Mouse (Mus musculus) G1E-ER4 (cell line): ENCODE results near the gene Bicdl1. TPM values are rescaled to one million over a fixed set of nuclear protein-coding genes. Genes with fewer than 3 reads are reported as not detected.

ENCODE experiments used
- GATA1 ChIP-seq: IDR thresholded peaks from one replicate; pipeline ENCODE4 v1.8.0; 2012; ENCODE audit warnings: low read length, inconsistent platforms
- polyA plus RNA-seq: library from polyadenylated mRNA; stranded (reverse); fragments of >175 nt; gene quantifications from 2 replicates; pipeline ENCODE4 v1.2.3, GENCODE M21; 2012

The Bicdl1 gene
- polyA plus RNA-seq, result 6.0 and 7.3 TPM in 2 replicates

- no peak for TF ChIP-seq GATA1
Observed at GRCm38 (mm10) chr5:115731001-115731731, at the start of gene Bicdl1. Bicdl1 (minus strand) TSS chr5:115731621.

DNA sequence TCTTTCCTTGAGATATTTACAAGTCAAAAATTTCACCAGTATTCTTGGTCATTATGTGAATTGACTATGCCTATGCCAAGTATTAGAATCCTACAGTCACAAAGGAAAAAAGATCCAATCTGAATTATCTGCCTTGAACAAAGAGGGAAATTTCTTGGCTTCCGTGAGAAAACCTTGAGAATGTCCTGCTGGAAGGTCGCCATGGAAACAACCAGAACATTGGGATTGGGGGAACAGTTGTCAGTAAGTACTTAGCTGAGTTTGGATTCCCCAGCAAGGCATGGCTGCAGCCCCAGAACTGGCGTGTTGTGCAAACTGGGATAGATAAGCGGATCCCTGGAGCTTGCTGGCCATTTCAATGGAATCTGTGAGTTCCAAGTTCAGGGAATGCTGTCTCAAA lies 45.5 kb upstream of the Bicdl1 start:
- TF ChIP-seq GATA1, result no peak

DNA sequence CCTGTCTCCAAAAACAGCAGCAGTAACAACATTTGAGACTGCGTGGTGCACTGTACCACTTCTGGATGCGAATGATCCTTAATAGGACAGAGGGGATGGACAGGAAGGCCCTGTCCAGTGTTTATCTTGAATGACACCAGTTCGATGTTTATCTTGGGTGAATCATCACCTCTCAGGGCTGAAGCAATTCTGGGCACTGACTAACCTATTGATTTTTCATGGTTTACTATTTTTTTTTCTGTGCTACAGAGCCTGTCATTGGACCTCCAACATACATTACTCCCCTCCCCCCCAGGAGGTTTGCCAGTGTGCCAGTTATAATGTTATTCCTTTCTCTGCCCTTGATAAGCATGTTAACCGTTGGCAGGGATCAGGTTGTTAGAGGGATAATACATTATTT lies 43.9 kb upstream of the Bicdl1 start:
- TF ChIP-seq GATA1, result no peak

- no peak for TF ChIP-seq GATA1
Observed at GRCm38 (mm10) chr5:115770048-115770447, 38.6 kb upstream of the Bicdl1 start.

GRCm38 (mm10) chr5:115769116-115769515 lies 37.7 kb upstream of the Bicdl1 start:
- TF ChIP-seq GATA1, result no peak

DNA sequence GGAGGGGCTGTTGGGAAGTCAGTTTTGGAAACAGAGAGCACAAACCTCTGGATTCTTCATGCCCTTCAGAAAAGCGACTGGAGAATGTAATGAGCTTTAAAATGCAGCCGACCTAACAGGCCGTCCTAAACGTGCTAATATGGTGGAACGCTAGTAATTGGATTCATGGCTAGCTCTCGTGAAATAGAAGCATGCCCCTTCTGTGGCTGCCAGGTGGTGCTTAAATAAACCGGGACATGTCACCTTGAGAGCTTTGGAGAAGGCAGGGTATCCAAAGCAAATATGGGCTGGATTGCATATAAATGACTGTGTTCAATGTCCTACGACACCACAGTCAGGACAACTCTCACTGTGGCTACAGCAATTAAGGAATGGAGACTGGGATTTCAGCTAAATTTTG lies 35.4 kb upstream of the Bicdl1 start:
- TF ChIP-seq GATA1, result no peak

DNA sequence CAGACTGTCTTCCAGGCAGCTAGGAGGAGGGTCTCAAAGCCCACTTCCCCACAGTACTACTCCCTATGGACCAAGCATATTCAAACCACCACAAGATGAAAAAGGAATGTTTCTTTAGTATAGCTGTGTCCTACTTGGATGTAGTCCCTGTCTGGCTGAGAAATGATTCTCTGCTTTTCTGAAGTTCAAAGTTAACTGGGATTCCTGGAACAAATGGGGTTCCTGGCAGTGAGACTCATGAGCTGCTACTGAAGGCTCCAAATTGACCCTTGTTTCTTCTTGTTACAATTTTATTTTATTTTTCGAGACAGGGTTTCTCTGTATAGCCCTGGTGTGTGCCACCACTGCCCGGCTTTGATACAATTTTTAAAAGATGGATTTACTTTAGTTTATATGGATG lies 32.6 kb upstream of the Bicdl1 start:
- no peak for TF ChIP-seq GATA1

DNA sequence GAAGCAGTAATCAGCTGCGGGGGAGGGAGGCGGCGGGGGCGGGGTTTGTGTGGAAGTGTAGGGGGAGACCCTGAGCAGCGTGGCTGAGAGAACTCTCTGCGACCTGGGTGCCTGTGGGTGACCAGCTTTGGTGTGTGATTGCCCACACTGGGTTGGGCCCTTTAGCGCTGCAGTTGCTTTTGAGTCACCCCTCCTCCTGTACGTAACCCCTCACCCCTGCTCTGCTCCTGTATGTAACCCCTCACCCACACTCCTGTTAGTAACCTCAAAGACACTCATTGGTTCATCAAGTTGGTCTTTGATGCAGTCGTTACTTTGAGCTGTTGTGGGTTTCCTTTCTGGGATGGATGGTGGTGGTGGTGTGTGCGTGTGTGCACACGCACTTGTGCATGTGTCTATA lies 29.5 kb upstream of the Bicdl1 start:
- TF ChIP-seq GATA1, result no peak

- TF ChIP-seq GATA1, result no peak
Observed at GRCm38 (mm10) chr5:115758431-115759180, 27.2 kb upstream of the Bicdl1 start.

DNA sequence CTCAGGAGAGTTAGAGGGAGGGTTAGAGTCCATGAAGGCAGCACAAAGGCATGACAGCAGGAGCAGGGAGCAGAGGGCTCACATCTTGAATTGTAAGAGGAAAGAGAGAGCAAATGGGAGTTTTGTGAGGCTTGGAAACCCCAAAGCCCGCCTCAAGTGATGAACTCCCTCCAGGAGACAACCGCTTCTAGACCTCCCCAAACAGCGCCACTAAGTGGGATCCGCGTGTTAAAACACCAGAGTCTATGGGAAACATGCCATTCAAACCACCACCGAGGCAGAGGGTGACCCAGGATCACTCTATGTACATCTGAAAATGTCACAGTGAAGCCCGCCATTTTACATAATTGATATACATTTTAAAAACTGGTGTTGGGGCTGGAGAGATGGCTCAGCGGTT lies 26.1 kb upstream of the Bicdl1 start:
- TF ChIP-seq GATA1, result no peak

DNA sequence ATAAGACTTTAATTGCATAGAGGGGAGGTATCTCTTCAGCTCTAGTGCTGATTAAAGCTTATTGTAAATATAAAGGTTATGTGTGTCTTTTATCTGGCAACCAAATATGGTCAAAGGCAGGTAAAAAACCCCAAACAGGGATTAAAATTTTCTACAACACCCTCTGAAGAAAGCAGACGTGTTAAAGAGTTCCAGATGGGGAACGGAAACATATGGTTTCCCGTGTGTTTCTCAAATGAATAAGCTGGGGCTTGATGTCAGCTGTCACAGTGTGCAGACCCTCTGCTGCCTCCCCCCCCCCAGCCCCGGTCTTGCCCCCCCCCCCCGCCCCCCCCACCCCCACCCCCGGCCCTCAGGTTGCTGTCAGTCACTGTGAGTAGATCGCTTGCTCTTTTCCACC lies 24.1 kb upstream of the Bicdl1 start:
- no peak for TF ChIP-seq GATA1

DNA sequence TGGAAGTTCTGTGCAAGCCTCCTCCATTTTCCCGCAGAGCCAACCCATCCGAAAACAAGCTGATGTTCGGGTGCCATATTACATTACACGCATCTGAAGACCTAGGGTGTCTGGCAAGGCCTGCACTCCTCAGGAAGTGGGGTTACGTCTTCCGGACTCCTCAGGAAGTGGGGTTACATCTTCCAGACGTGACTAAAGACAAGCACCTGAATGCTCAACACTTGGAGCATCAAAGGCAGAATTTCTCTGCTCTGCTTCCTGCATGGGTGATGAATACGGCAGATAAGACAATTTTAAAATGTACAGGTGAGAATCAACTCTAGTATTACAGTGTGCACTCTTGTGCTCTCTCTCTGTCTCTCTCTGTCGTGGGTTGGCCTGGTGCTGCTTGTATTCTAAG lies 23.4 kb upstream of the Bicdl1 start:
- TF ChIP-seq GATA1, result no peak

DNA sequence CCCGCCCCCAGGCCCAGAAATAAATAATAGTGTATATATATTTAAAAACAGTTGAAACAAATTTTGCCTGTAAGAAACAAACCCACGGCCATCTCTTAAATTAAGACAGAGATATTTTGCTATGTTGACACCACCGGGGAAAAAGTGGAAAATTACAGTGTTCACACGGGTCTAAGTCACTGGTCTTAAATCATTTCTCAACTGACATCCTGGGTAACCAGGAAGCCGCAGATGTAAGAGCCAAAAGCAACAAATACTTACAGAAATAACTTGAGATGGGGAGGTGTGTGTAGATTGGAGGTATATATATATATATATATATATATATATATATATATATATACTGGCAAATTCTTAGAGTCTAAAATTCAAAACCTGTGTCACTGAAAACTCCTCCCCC lies 21.5 kb upstream of the Bicdl1 start:
- TF ChIP-seq GATA1, result no peak

GRCm38 (mm10) chr5:115748316-115748715 lies 16.9 kb upstream of the Bicdl1 start:
- no peak for TF ChIP-seq GATA1

DNA sequence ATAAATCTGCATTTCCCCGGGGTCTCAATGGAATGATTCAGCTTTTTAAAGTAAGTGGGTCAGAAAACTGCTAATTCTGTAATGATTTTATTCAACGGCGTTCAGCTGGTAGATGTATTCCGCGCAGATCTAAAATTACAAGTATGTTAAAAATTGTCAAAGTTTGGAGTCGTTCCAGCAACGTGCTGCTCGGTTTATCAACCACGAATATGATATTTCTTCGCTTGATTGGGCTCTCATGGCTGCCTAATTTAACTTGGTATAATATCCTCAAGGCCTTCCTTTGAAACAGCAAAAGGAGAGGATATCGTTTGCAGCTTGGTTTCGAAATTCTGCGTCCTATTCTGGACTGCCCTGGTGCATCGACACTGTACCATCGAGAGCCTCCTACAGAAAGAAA lies 13.9 kb upstream of the Bicdl1 start:
- TF ChIP-seq GATA1, result no peak

DNA sequence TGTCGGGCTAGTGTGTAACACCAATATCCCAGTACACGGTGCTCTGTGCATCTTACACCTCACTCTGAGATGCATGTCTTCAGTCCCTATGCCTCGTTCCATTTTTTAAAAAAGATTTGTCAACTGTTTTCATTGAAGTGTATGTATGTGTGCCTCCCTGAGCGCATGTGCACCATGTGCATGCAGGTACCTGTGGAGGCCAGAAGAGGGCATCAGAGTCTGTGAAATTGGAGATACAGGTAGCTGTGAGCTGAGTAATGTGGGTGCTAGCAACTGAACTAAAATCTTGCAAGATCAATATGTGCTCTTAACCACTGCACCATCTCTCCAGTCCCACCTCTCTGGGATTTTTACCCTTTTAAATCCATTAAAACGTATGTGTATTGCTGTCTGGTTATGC lies 6.6 kb upstream of the Bicdl1 start:
- TF ChIP-seq GATA1, result no peak

GRCm38 (mm10) chr5:115734570-115734969 lies 3.1 kb upstream of the Bicdl1 start:
- TF ChIP-seq GATA1, result no peak
